Mouse (Mus musculus) granulocyte monocyte progenitor cell, adult 5-6 weeks (primary cell): ENCODE results near the gene Scand1. TPM values are rescaled to one million over a fixed set of nuclear protein-coding genes. Genes with fewer than 3 reads are reported as not detected.

ENCODE experiments used
- total RNA-seq, 2 experiments: library from RNA; stranded (forward) in 1 of 2; stranded (reverse) in 1 of 2; fragments of 200-712, 200-1000 nt in 1 of 2; fragments of >200 nt in 1 of 2; fragmentation: Nextera tagmentation in 1 of 2; gene quantifications; 2 replicates each; pipeline ENCODE4 v1.2.3; 2014 to 2017

Gene Scand1
- total RNA-seq, 2 experiments from 2014 or later, result 0.60 to 28.4 TPM

Other genes starting within 250 kb of the Scand1 start
- 0.49 and 8.3 TPM in 2 replicates for gene Spag4, start 247.5 kb downstream of the Scand1 start, total RNA-seq (2014; fragmentation: Nextera tagmentation)
- 1.5 and 4.8 TPM in 2 replicates for gene Spag4, start 247.5 kb downstream of the Scand1 start, total RNA-seq (2017)
- 34.2 and 51.5 TPM in 2 replicates for gene Cpne1, start 200.7 kb downstream of the Scand1 start, total RNA-seq (2014; fragmentation: Nextera tagmentation)
- 14.7 and 16.5 TPM in 2 replicates for gene Cpne1, start 200.7 kb downstream of the Scand1 start, total RNA-seq (2017)
- 28.6 and 49.6 TPM in 2 replicates for gene Rbm12, start 200.7 kb downstream of the Scand1 start, total RNA-seq (2014; fragmentation: Nextera tagmentation)
- gene Rbm12, start 200.7 kb downstream of the Scand1 start, total RNA-seq (2017), result 40.2 and 53.5 TPM in 2 replicates
- gene Gm28036, start 185.6 kb downstream of the Scand1 start, total RNA-seq (2014; fragmentation: Nextera tagmentation), result 11.6 and 29.4 TPM in 2 replicates
- gene Gm28036, start 185.6 kb downstream of the Scand1 start, total RNA-seq (2017), result 27.0 and 32.3 TPM in 2 replicates
- 174 and 217 TPM in 2 replicates for gene Romo1, start 168.7 kb downstream of the Scand1 start, total RNA-seq (2014; fragmentation: Nextera tagmentation)
- 28.9 and 38.1 TPM in 2 replicates for gene Romo1, start 168.7 kb downstream of the Scand1 start, total RNA-seq (2017)
- 57.3 and 66.6 TPM in 2 replicates for gene Nfs1, start 168.5 kb downstream of the Scand1 start, total RNA-seq (2014; fragmentation: Nextera tagmentation)
- gene Nfs1, start 168.5 kb downstream of the Scand1 start, total RNA-seq (2017), result 38.8 and 41.6 TPM in 2 replicates
- gene Rbm39, start 132.5 kb downstream of the Scand1 start, total RNA-seq (2014; fragmentation: Nextera tagmentation), result 317 and 379 TPM in 2 replicates
- 566 and 641 TPM in 2 replicates for gene Rbm39, start 132.5 kb downstream of the Scand1 start, total RNA-seq (2017)
- gene Phf20, start 116.2 kb downstream of the Scand1 start, total RNA-seq (2014; fragmentation: Nextera tagmentation), result 17.1 and 33.3 TPM in 2 replicates
- gene Phf20, start 116.2 kb downstream of the Scand1 start, total RNA-seq (2017), result 32.1 and 53.4 TPM in 2 replicates
- 3.4 and 4.0 TPM in 2 replicates for gene Cnbd2, start 405 bp downstream of the Scand1 start, total RNA-seq (2014; fragmentation: Nextera tagmentation)
- gene Cnbd2, start 405 bp downstream of the Scand1 start, total RNA-seq (2017), result 2.6 and 6.5 TPM in 2 replicates
- 1.0 TPM in 1 of 2 replicates, not detected in the other for gene Epb41l1, start 108.2 kb upstream of the Scand1 start, total RNA-seq (2014; fragmentation: Nextera tagmentation)
- gene Epb41l1, start 108.2 kb upstream of the Scand1 start, total RNA-seq (2017), result 0.34 TPM in 1 of 2 replicates, not detected in the other
- gene Aar2, start 234.9 kb upstream of the Scand1 start, total RNA-seq (2014; fragmentation: Nextera tagmentation), result 15.2 and 16.6 TPM in 2 replicates
- gene Aar2, start 234.9 kb upstream of the Scand1 start, total RNA-seq (2017), result 10.9 and 13.3 TPM in 2 replicates